Mouse (Mus musculus) heart, postnatal 0 days (tissue): ENCODE results near the gene Nrg3.

Source experiments
- CTCF ChIP-seq: IDR thresholded peaks from 2 replicates; pipeline ENCODE4 v1.5.1; 2016; ENCODE audit warnings: antibody characterized with exemption, control low read depth, low read depth
- EP300 ChIP-seq: IDR thresholded peaks from 2 replicates; pipeline ENCODE4 v1.6.1; 2016; ENCODE audit warnings: antibody characterized with exemption, low read depth

GRCm38 (mm10) chr14:38320619-38321340, 1152.1 kb downstream of the Nrg3 start:
- TF ChIP-seq CTCF (no peak), EP300 (no peak)
